Mouse (Mus musculus) heart, embryonic 14.5 days (tissue): Measurements from ENCODE around the gene Olfr70. TPM values are rescaled to one million over a fixed set of nuclear protein-coding genes. Genes with fewer than 3 reads are reported as not detected.

ENCODE experiments used
- ATAC-seq: fragments of 200-750 bp; cut with Nextera tagmentation; 2 replicates; pipeline ENCODE4 v1.8.0; 2017; ENCODE audit warnings: low read depth, moderate TSS enrichment; ENCODE audit not compliant: insufficient number of reproducible peaks, insufficient read depth, low FRiP score
- H3K27ac ChIP-seq, 2 experiments: fragments of 200-500 bp in 1 of 2; fragments of 300-500 bp in 1 of 2; sonication (generic) in 1 of 2; replicated peaks in 1 of 2; 2 replicates each; pipeline ENCODE4 v1.5.1; 2012 to 2014; ENCODE audit warnings: low read depth in 2 of 2, low read length in 2 of 2, control low read depth in 1 of 2, mild to moderate bottlenecking in 1 of 2, mixed read lengths in 1 of 2; ENCODE audit not compliant: control insufficient read depth in 1 of 2, insufficient read depth in 1 of 2
- H3K27me3 ChIP-seq: fragments of 300-500 bp; sonication (generic); 2 replicates; pipeline ENCODE4 v1.6.1; 2014; ENCODE audit warnings: mild to moderate bottlenecking, low read length, control low read depth; ENCODE audit not compliant: control insufficient read depth, insufficient read depth
- H3K36me3 ChIP-seq: fragments of 300-500 bp; sonication (generic); 2 replicates; pipeline ENCODE4 v1.6.1; 2014; ENCODE audit warnings: mild to moderate bottlenecking, control low read depth, low read length, mixed read lengths; ENCODE audit not compliant: control insufficient read depth, insufficient read depth
- H3K4me1 ChIP-seq, 2 experiments: fragments of 200-500 bp in 1 of 2; fragments of 300-500 bp in 1 of 2; sonication (generic) in 1 of 2; 2 replicates each; pipeline ENCODE4 v1.6.1; 2012 to 2014; ENCODE audit warnings: low read length in 2 of 2, control low read depth in 1 of 2, mixed read lengths in 1 of 2; ENCODE audit not compliant: control insufficient read depth in 2 of 2, insufficient read depth in 2 of 2
- H3K4me2 ChIP-seq: fragments of 300-500 bp; sonication (generic); 2 replicates; pipeline ENCODE4 v1.6.1; 2014; ENCODE audit warnings: mild to moderate bottlenecking, low read length
- H3K4me3 ChIP-seq, 2 experiments: fragments of 200-500 bp in 1 of 2; fragments of 300-500 bp in 1 of 2; sonication (generic) in 1 of 2; 2 replicates each; pipeline ENCODE4 v1.5.1; 2012 to 2014; ENCODE audit warnings: low read length in 2 of 2, mild to moderate bottlenecking in 2 of 2, control low read depth in 1 of 2, low read depth in 1 of 2, moderate library complexity in 1 of 2; ENCODE audit not compliant: control insufficient read depth in 1 of 2, insufficient read depth in 1 of 2
- H3K9ac ChIP-seq: fragments of 300-500 bp; sonication (generic); 2 replicates; pipeline ENCODE4 v1.6.1; 2014; ENCODE audit warnings: mild to moderate bottlenecking, low read length
- H3K9me3 ChIP-seq: fragments of 300-500 bp; sonication (generic); 2 replicates; pipeline ENCODE4 v1.6.1; 2016; ENCODE audit warnings: low read length, control low read depth; ENCODE audit not compliant: control insufficient read depth
- WGBS: fragments of 180-500 bp; shearing (Covaris S2); extraction: QIAGEN DNeasy Blood & Tissue Kit; methylation state at CpG from one replicate; pipeline ENCODE4 v1.1.7; 2014; 5-methylcytosine and 5-hydroxymethylcytosine counted together
- polyA plus RNA-seq: library from polyadenylated mRNA; unstranded; fragments of >200 nt; fragmentation: Nextera tagmentation; extraction: Ambion mirVana; gene quantifications from 2 replicates; pipeline ENCODE4 v1.2.1, GENCODE M21; 2014

Gene Olfr70
- polyA plus RNA-seq, 1 experiment from 2014 or later: not detected

- ATAC-seq: no peak
- 48% methylated on average over 12 of the region's 12 CpGs for WGBS
- H3K27ac ChIP-seq: peak overlapping the region in 1 of 2 experiments; percentile 80; a peak in 2 of 4 replicates
Observed at GRCm38 (mm10) chr4:43726228-43726993, 25.8 kb upstream of the Olfr70 start.

GRCm38 (mm10) chr4:43724764-43725163 lies 24.2 kb upstream of the Olfr70 start:
- H3K27me3 ChIP-seq: no peaks in the 10 kb centered on the region
- ATAC-seq: no peak
- no peak overlapping the region for H3K9ac ChIP-seq
- no peak overlapping the region for H3K4me3 ChIP-seq
- no peak overlapping the region for H3K4me2 ChIP-seq
- peaks cover 36 to 41% of the 10 kb centered on the region in 2 experiments for H3K4me1 ChIP-seq
- no peaks in the 10 kb centered on the region for H3K36me3 ChIP-seq
- H3K9me3 ChIP-seq: no peaks in the 10 kb centered on the region
- WGBS: 7% methylated on average over 1 of the region's 1 CpGs
- no peak overlapping the region for H3K27ac ChIP-seq

More at GRCm38 (mm10) chr4:43726228-43726993, 25.8 kb upstream of the Olfr70 start:
- Histone ChIP-seq H3K27me3 (no peaks in the 10 kb centered on the region), H3K9ac (no peak overlapping the region), H3K9me3 (no peaks in the 10 kb centered on the region), H3K36me3 (no peaks in the 10 kb centered on the region), H3K4me1 (peaks cover 41 to 45% of the 10 kb centered on the region in 2 experiments), H3K4me2 (no peak overlapping the region), H3K4me3 (no peak overlapping the region)

- H3K4me1 ChIP-seq: peaks cover 10 to 16% of the 10 kb centered on the region in 2 experiments
- no peak for ATAC-seq
- no peaks in the 10 kb centered on the region for H3K36me3 ChIP-seq
- H3K4me2 ChIP-seq: no peak overlapping the region
- no peaks in the 10 kb centered on the region for H3K9me3 ChIP-seq
- no peak overlapping the region for H3K9ac ChIP-seq
- WGBS: 91% methylated on average over 4 of the region's 4 CpGs
- H3K27ac ChIP-seq: no peak overlapping the region
- H3K4me3 ChIP-seq: no peak overlapping the region
- no peaks in the 10 kb centered on the region for H3K27me3 ChIP-seq
Observed at GRCm38 (mm10) chr4:43722191-43722590, 21.6 kb upstream of the Olfr70 start.

- ATAC-seq: no peak
- no peak overlapping the region; the same call in 1 of the 2 replicates for H3K9ac ChIP-seq
Observed at GRCm38 (mm10) chr4:43720491-43721228, 20.1 kb upstream of the Olfr70 start.

GRCm38 (mm10) chr4:43713652-43714219 lies 13.1 kb upstream of the Olfr70 start:
- H3K27ac ChIP-seq: no peak overlapping the region
- no peaks in the 10 kb centered on the region for H3K27me3 ChIP-seq
- no peak overlapping the region for H3K9ac ChIP-seq
- peaks cover 2 to 13% of the 10 kb centered on the region in 2 experiments; a peak in 3 of 4 replicates for H3K4me1 ChIP-seq
- no peaks in the 10 kb centered on the region for H3K36me3 ChIP-seq
- 47% methylated on average over 7 of the region's 7 CpGs for WGBS
- no peak overlapping the region for H3K4me2 ChIP-seq
- H3K4me3 ChIP-seq: no peak overlapping the region
- ATAC-seq: no peak
- no peaks in the 10 kb centered on the region for H3K9me3 ChIP-seq

More at GRCm38 (mm10) chr4:43720491-43721228, 20.1 kb upstream of the Olfr70 start:
- peak overlapping the region; percentile 89 to 90 for H3K27ac ChIP-seq
- H3K4me2 ChIP-seq: peak overlapping the region; percentile 43; the same call in 1 of the 2 replicates
- no peaks in the 10 kb centered on the region for H3K36me3 ChIP-seq
- H3K4me1 ChIP-seq: peaks cover 9 to 10% of the 10 kb centered on the region in 2 experiments
- no peaks in the 10 kb centered on the region for H3K27me3 ChIP-seq
- 24% methylated on average over 14 of the region's 16 CpGs for WGBS
- no peaks in the 10 kb centered on the region for H3K9me3 ChIP-seq
- no peak overlapping the region for H3K4me3 ChIP-seq

GRCm38 (mm10) chr4:43711821-43712220 lies 11.2 kb upstream of the Olfr70 start:
- peak overlapping the region; percentile 24 for H3K4me2 ChIP-seq
- H3K4me3 ChIP-seq: no peak overlapping the region
- peak overlapping the region; percentile 29 to 57; a peak in 2 of 4 replicates for H3K27ac ChIP-seq
- peaks cover 2 to 13% of the 10 kb centered on the region in 2 experiments; a peak in 3 of 4 replicates for H3K4me1 ChIP-seq
- H3K36me3 ChIP-seq: no peaks in the 10 kb centered on the region
- H3K9me3 ChIP-seq: no peaks in the 10 kb centered on the region
- no peaks in the 10 kb centered on the region for H3K27me3 ChIP-seq
- ATAC-seq: no peak
- 0 out of 2 replicates have a peak overlapping the region, but pooled peaks have one; percentile 2 for H3K9ac ChIP-seq
- WGBS: 0% methylated on average over 2 of the region's 2 CpGs

- Histone ChIP-seq H3K27me3 (no peaks in the 10 kb centered on the region), H3K4me1 (peaks cover 2 to 13% of the 10 kb centered on the region in 2 experiments; a peak in 3 of 4 replicates), H3K4me3 (no peak within 1 kb of the TSS), H3K4me2 (no peak within 1 kb of the TSS), H3K9me3 (no peaks in the 10 kb centered on the region), H3K27ac (peak within 1 kb of the TSS in 1 of 2 experiments; percentile 29; a peak in 1 of 4 replicates), H3K9ac (no peak within 1 kb of the TSS), H3K36me3 (no peaks in the 10 kb centered on the region)
- 64% methylated on average over 6 of the region's 6 CpGs for WGBS
- no peak for ATAC-seq
Observed at GRCm38 (mm10) chr4:43709869-43710268, 9.3 kb upstream of the Olfr70 start, which contains the start of gene Olfr71. Gene Olfr71, minus strand, starts transcription at chr4:43710255.
